Mouse (Mus musculus) adrenal gland, postnatal 4 days (tissue): ENCODE results near the gene Cables2. TPM values are rescaled to one million over a fixed set of nuclear protein-coding genes. Genes with fewer than 3 reads are reported as not detected.

Source experiments
- DNase-seq, 2 experiments: peaks; one replicate each; pipeline ENCODE4 v3.0.0; 2021 to 2022; ENCODE audit warnings: low spot score in 2 of 2, mixed read lengths in 2 of 2
- total RNA-seq, 2 experiments: library from RNA; stranded (reverse); gene quantifications; 2 replicates each; pipeline ENCODE4 v1.2.3; 2021

The Cables2 gene
- total RNA-seq, 2 experiments from 2014 or later: 19.8 to 21.2 TPM

DNA sequence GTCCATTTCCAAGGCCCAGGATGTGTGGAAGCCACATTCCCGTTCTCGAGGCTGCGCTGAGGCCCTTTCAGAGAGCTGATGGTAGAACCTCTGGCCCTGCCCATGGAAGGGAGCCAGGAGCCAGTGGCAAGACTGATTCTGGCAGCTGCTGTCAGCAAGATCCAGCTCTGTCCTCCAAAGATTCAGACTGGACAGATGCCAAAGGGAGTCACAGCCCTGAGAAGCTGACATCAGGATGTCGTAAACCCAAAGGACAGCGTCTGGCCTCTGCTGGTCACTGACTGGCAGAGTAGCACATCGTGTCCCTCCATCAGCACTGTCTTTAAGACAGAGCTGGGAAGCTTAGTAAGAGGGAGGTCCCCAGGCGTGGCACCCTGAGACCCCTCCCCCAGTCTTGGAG is 44.7 kb downstream of the Cables2 start:
- DNase-seq: peak in 1 of 2 experiments; percentile 63

DNA sequence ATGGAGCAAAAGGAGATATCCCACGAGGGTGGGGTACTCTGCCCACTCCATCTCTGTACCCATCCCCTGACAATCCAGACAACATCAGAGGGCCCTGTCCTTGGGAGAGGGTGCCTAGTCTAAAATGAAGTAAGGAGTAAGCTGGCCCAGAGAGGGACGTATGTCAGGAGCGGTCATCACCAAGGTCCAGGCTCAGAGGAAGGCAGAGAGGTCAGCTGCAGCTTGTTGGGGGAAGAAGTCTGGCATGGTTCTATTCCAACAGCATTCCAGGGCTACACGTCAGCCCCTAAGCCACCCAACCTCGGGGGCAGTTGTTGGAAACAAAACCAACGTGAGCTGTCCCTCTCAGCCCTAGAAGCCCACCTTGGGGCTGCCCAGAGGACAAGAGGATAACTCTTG is 45.2 kb downstream of the Cables2 start:
- DNase-seq: no peak

DNA sequence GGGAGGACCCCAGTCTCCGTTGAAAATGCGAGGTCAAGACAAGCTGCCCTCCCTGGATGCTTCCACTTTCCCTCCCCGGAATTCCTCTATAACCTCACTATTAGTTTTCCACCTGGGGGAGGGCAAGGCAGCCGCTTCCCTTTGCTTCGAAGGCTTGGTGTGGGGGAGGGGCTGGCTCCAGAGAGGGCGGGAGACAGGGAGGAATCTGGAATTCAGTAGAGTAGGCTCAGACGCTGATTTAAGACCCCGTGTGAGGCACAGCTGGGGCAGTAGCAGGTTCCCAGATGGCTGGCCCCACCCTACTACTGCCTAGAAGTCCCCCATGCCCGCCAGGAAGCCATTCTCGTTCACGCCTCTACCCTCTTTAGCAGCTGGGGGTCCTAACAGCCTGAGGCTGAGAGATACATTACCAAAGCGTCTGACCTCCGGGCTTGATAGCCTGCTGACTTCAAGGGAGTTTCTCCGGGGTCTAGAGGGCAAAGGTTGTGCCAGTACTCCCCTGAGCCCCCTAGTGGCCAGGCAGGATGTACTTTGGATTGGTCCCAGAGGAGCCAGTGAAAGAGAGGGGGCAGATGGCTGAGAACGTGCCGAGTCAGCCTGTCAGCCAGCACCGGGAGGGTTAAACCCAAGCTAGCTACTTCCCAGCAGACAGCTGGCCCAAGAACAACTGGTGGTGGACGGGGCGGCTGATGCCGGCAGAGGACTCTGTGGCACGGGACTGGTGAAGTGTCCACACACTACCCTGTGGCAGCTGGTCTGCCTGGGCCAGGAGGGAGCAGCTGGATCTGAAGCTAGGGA is 45.8 kb downstream of the Cables2 start:
- no peak for DNase-seq

GRCm38 (mm10) chr2:180225762-180226378 is 47.4 kb downstream of the Cables2 start, which contains the start of gene Lama5:
TSS of gene Lama5 (minus strand) at chr2:180225859.
- DNase-seq: peak in 1 of 2 experiments; percentile 45

GRCm38 (mm10) chr2:180225044-180225761 is 48.1 kb downstream of the Cables2 start:
- DNase-seq: no peak

DNA sequence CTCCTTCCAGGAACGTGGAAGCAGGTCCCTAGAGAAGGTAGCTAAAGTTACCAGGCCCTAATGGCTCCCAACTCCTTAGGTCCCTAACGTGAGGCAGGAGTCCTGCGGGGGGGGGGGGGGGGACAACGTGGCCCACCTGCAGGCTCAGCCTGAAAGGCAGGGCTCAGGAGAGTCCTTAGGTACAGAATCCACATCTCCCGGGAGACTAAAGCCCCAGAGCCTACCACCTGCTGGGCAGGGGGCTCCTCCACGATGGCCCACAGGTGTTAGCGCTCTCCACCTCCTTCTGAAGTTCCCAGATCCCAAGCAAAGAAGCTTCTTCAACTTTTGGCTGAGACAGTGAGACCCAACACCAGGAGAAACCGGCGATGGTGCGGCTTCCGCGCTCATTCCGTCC is 48.7 kb downstream of the Cables2 start:
- DNase-seq: no peak

DNA sequence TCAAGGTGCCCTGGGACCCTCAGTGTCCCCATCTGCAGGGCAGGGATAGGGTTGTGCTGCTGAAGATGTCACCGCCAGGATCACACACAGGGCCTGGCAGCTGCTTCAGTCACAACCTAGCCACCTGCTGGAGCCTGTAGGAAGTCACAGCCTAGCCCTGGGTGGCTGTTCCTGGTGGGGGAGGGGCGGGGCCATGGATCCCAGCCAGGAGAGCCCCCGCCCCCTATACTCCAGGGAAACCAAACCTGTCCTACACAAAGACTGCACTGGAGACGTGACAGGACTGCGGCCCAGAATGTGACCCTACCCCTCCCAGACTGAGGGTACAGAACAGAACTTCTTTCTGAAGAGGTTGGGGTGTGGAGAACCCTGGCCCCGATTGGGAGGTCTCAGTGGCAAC is 51.0 kb downstream of the Cables2 start:
- DNase-seq: no peak

GRCm38 (mm10) chr2:180221051-180221450 is 52.2 kb downstream of the Cables2 start:
- DNase-seq: no peak

GRCm38 (mm10) chr2:180220165-180220564 is 53.1 kb downstream of the Cables2 start:
- DNase-seq: no peak

- no peak for DNase-seq
Observed at GRCm38 (mm10) chr2:180219145-180219943, 54.0 kb downstream of the Cables2 start.

GRCm38 (mm10) chr2:180218677-180219076 is 54.6 kb downstream of the Cables2 start:
- no peak for DNase-seq

DNA sequence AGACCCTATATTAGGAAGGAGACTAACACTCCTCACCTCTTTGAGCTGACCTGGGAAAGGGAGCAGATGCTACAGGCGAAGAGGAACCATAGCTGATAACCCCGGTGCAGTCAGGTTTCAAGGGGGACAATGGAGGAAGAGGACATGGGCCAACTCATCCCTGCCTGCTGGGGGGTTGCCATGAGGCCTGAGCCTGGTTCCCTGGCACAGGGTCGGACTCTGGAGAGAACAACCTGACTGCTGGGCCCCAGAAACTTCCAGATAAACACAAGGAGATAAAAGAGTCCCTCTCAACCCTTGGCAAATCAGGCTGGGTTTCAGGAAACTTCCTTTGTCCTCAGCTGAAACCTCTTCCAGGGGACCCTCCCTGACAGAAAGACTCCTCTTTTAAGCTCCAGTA is 55.1 kb downstream of the Cables2 start:
- no peak for DNase-seq

- DNase-seq: no peak
Observed at GRCm38 (mm10) chr2:180217587-180217986, 55.7 kb downstream of the Cables2 start.

DNA sequence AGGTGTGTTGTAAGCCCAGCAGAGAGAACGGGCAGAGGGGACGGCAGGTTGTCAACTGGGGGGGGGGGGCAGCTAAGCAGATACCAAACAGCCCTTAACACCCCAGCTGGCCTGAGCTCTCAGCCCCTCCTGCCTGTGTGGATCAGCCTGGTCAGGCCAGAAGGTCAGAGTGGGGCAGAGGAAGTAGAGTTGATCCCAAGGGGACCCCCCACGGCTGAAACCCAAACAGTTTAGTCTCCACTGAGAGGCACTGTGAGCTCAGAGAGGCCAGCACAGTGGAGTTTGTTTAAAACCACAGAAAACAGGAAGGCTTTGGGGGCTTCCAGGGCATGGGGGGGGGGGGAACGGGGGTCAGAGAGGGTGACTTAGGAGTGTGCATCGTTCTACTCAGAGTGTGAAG is 56.4 kb downstream of the Cables2 start:
- no peak for DNase-seq

DNA sequence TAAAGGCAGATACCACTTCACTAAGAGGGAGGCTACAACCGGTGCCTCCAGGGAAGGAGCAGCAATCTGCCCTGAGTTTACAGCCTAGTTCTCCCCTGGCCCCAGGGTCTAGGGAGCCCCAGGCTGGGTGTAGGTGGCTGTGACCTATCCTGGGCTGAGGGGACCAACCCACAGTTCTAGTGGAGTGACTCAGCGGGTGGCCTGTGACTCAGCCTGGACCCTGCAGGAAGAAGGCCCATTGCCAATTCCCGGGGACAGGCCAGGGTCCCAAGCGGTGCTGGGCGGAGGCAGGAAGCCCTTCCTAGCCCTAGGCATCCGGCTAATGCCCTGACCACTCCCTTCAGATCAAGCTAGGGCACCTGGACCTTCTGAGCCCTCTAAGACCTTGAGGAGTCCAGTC is 57.3 kb downstream of the Cables2 start:
- no peak for DNase-seq

- no peak for DNase-seq
Observed at GRCm38 (mm10) chr2:180215011-180215461, 58.3 kb downstream of the Cables2 start.

- DNase-seq: no peak
Observed at GRCm38 (mm10) chr2:180214352-180214978, 58.8 kb downstream of the Cables2 start.

- DNase-seq: no peak
Observed at GRCm38 (mm10) chr2:180212255-180212654, 61.0 kb downstream of the Cables2 start.

- DNase-seq: no peak
Observed at GRCm38 (mm10) chr2:180208976-180209375, 64.3 kb downstream of the Cables2 start.
